Mouse (Mus musculus) heart, adult 2 months (tissue): Measurements from ENCODE around the gene Parn. TPM values are rescaled to one million over a fixed set of nuclear protein-coding genes. Genes with fewer than 3 reads are reported as not detected.
A peak's percentile ranks its signal among the peaks of the same experiment; 100 is the strongest.
"Not testable (repeated sequence)": the region's sequence is repeated elsewhere in the genome, so short reads cannot be mapped to it uniquely, and the experiment has no call there.

Source experiments
- DNase-seq, 2 experiments: peaks; one replicate each; pipeline ENCODE4 v3.0.0; 2021
- H3K27ac ChIP-seq: fragments of 200-600 bp; 2 replicates; pipeline ENCODE4 v1.8.1; 2022
- H3K27me3 ChIP-seq: fragments of 200-500 bp; 2 replicates; pipeline ENCODE4 v1.6.1; 2012; ENCODE audit warnings: mild to moderate bottlenecking, low read length, inconsistent platforms, mixed read lengths; ENCODE audit not compliant: control insufficient read depth, insufficient read depth
- H3K36me3 ChIP-seq: fragments of 200-500 bp; 2 replicates; pipeline ENCODE4 v1.6.1; 2012; ENCODE audit warnings: low read length, inconsistent platforms; ENCODE audit not compliant: control insufficient read depth, insufficient read depth
- H3K4me1 ChIP-seq: fragments of 200-500 bp; 2 replicates; pipeline ENCODE4 v1.6.1; 2011; ENCODE audit warnings: low read length; ENCODE audit not compliant: control insufficient read depth, insufficient read depth
- H3K4me3 ChIP-seq: fragments of 200-600 bp; 2 replicates; pipeline ENCODE4 v1.8.1; 2022
- H3K79me2 ChIP-seq: fragments of 200-500 bp; replicated peaks from 2 replicates; pipeline ENCODE4 v1.6.1; 2012; ENCODE audit warnings: mild to moderate bottlenecking, inconsistent platforms, low read length, moderate library complexity, mixed read lengths; ENCODE audit not compliant: control insufficient read depth, insufficient read depth
- H3K9ac ChIP-seq: fragments of 200-500 bp; 2 replicates; pipeline ENCODE4 v1.6.1; 2012; ENCODE audit warnings: low read depth, mild to moderate bottlenecking, control low read depth, inconsistent platforms, low read length, mixed read lengths
- CTCF ChIP-seq: fragments of 200-600 bp; IDR thresholded peaks from 2 replicates; pipeline ENCODE4 v1.8.1; 2022; ENCODE audit warnings: antibody characterized with exemption, mild to moderate bottlenecking, moderate library complexity
- EP300 ChIP-seq: fragments of 200-500 bp; IDR thresholded peaks from 2 replicates; pipeline ENCODE4 v1.6.1; 2011; ENCODE audit warnings: low read depth, low read length, control low read depth; ENCODE audit not compliant: insufficient read depth
- POLR2A ChIP-seq: fragments of 200-500 bp; IDR thresholded peaks from 2 replicates; pipeline ENCODE4 v1.6.1; 2011; ENCODE audit warnings: mild to moderate bottlenecking, low read depth, low read length, control low read depth; ENCODE audit not compliant: insufficient read depth
- WGBS: fragments of 180-500 bp; shearing (Covaris S2); methylation state at CpG from one replicate; pipeline ENCODE4 v1.1.7; 2018; 5-methylcytosine and 5-hydroxymethylcytosine counted together
- intact Hi-C: fragments of 180-260 bp; cut with DNase I; formaldehyde crosslinking; loops from one replicate; pipeline ENCODE4 v1.15.1; 2025
- polyA plus RNA-seq: library from polyadenylated mRNA; depleted of rRNA; stranded (reverse); fragments of >200 nt; gene quantifications from 2 replicates; pipeline ENCODE4 v1.2.3, GENCODE M21; 2012
- total RNA-seq, 2 experiments: library from RNA; stranded (reverse); gene quantifications; 2 replicates each; pipeline ENCODE4 v1.2.3; 2021

The Parn gene
- total and polyA plus RNA-seq, 3 experiments = 7.3 to 9.1 (median 8.9) TPM

GRCm38 (mm10) chr16:13640064-13640463 is 27.9 kb downstream of the Parn start:
- H3K9ac ChIP-seq = no peak overlapping the region
- DNase-seq = no peak
- intact Hi-C loops = loop anchor here (5.0 kb wide), 1 partner anchor 92 kb away; the partner anchor contains the start of gene Pla2g10
- no peak for TF ChIP-seq EP300
- TF ChIP-seq POLR2A = no peak
- TF ChIP-seq CTCF = peak; percentile 54
- H3K27ac ChIP-seq = no peak overlapping the region
- H3K79me2 ChIP-seq = no peaks in the 10 kb centered on the region
- H3K4me3 ChIP-seq = no peak overlapping the region
- H3K4me1 ChIP-seq = no peaks in the 10 kb centered on the region
- no peaks in the 10 kb centered on the region for H3K36me3 ChIP-seq
- no peaks in the 10 kb centered on the region for H3K27me3 ChIP-seq
- 81% methylated on average over 7 of the region's 7 CpGs for WGBS

- H3K4me1 ChIP-seq = no peaks in the 10 kb centered on the region
- 73% methylated on average over 5 of the region's 5 CpGs for WGBS
- no peak for TF ChIP-seq CTCF
- TF ChIP-seq EP300 = no peak
- no peak for TF ChIP-seq POLR2A
- H3K27ac ChIP-seq = no peak overlapping the region
- no peak for DNase-seq
- H3K9ac ChIP-seq = no peak overlapping the region
- no peaks in the 10 kb centered on the region for H3K36me3 ChIP-seq
- H3K27me3 ChIP-seq = no peaks in the 10 kb centered on the region
- H3K79me2 ChIP-seq = no peaks in the 10 kb centered on the region
- no peak overlapping the region for H3K4me3 ChIP-seq
- intact Hi-C loops = no loop called here
These were observed 28.5 kb downstream of the Parn start for GRCm38 (mm10) chr16:13639508-13639907.

GRCm38 (mm10) chr16:13638198-13638597 is 29.8 kb downstream of the Parn start:
- H3K27ac ChIP-seq, H3K4me1 ChIP-seq, H3K79me2 ChIP-seq, DNase-seq, H3K9ac ChIP-seq, H3K27me3 ChIP-seq, intact Hi-C loops, H3K36me3 ChIP-seq, H3K4me3 ChIP-seq: not testable (repeated sequence)
- 69% methylated on average over 2 of the region's 2 CpGs for WGBS
- peak; percentile 14; the same call in 1 of the 2 replicates for TF ChIP-seq CTCF

GRCm38 (mm10) chr16:13628345-13628744 is 39.6 kb downstream of the Parn start:
- Histone ChIP-seq H3K4me3 (no peak overlapping the region), H3K4me1 (no peaks in the 10 kb centered on the region), H3K9ac (no peak overlapping the region), H3K79me2 (no peaks in the 10 kb centered on the region), H3K27ac (no peak overlapping the region), H3K36me3 (no peaks in the 10 kb centered on the region), H3K27me3 (no peaks in the 10 kb centered on the region)
- TF ChIP-seq POLR2A = no peak
- TF ChIP-seq CTCF = peak; percentile 67
- intact Hi-C loops = loop anchor here (10.0 kb wide), 1 partner anchor 514 kb away; no protein-coding TSS in a partner anchor
- WGBS = 50% methylated on average over 5 of the region's 5 CpGs
- DNase-seq = no peak

- WGBS = 95% methylated on average over 3 of the region's 3 CpGs
- intact Hi-C loops = loop anchor here (10.0 kb wide), 1 partner anchor 507 kb away; no protein-coding TSS in a partner anchor
These were observed 46.0 kb downstream of the Parn start for GRCm38 (mm10) chr16:13621745-13622507.

GRCm38 (mm10) chr16:13620194-13620593 is 47.8 kb downstream of the Parn start:
- Histone ChIP-seq H3K79me2 (no peaks in the 10 kb centered on the region), H3K4me1 (no peaks in the 10 kb centered on the region), H3K27me3 (no peaks in the 10 kb centered on the region), H3K9ac (no peak overlapping the region), H3K36me3 (no peaks in the 10 kb centered on the region), H3K27ac (no peak overlapping the region), H3K4me3 (no peak overlapping the region)
- WGBS = 95% methylated on average over 3 of the region's 3 CpGs
- TF ChIP-seq CTCF = no peak
- no peak for TF ChIP-seq POLR2A
- no peak for TF ChIP-seq EP300
- intact Hi-C loops = loop anchor here (10.0 kb wide), 1 partner anchor 505 kb away; no protein-coding TSS in a partner anchor
- no peak for DNase-seq

More at GRCm38 (mm10) chr16:13621745-13622507, 46.0 kb downstream of the Parn start:
- Histone ChIP-seq H3K4me1 (no peaks in the 10 kb centered on the region), H3K36me3 (no peaks in the 10 kb centered on the region), H3K4me3 (no peak overlapping the region), H3K27ac (no peak overlapping the region), H3K79me2 (no peaks in the 10 kb centered on the region), H3K9ac (no peak overlapping the region), H3K27me3 (no peaks in the 10 kb centered on the region)
- TF ChIP-seq POLR2A = no peak
- no peak for TF ChIP-seq EP300
- TF ChIP-seq CTCF = no peak
- no peak for DNase-seq
